Mouse (Mus musculus) ES-E14 (cell line): Measurements from ENCODE around the gene Asic2. TPM values are rescaled to one million over a fixed set of nuclear protein-coding genes. Genes with fewer than 3 reads are reported as not detected.
A peak's percentile ranks its signal among the peaks of the same experiment; 100 is the strongest.

Source experiments
- DNase-seq: peaks from one replicate; pipeline ENCODE4 v3.0.0-alpha.2; 2013; ENCODE audit warnings: low read depth, low spot score
- H3K27ac ChIP-seq: 2 replicates; pipeline ENCODE4 v1.5.1; 2012; ENCODE audit warnings: low read depth, mild to moderate bottlenecking, low read length, moderate library complexity, mixed read lengths; ENCODE audit not compliant: poor library complexity, insufficient read depth, severe bottlenecking
- H3K36me3 ChIP-seq: 2 replicates; pipeline ENCODE4 v1.6.1; 2012; ENCODE audit warnings: mild to moderate bottlenecking, low read length, moderate library complexity, mixed read lengths; ENCODE audit not compliant: control insufficient read depth, poor library complexity, insufficient read depth, severe bottlenecking
- H3K4me1 ChIP-seq, 2 experiments: fragments of 150-350 bp in 1 of 2; sonication (generic) in 1 of 2; 2 replicates each; pipeline ENCODE4 v1.6.1; 2012; ENCODE audit warnings: low read length in 2 of 2, mild to moderate bottlenecking in 1 of 2, mixed read lengths in 1 of 2; ENCODE audit not compliant: control insufficient read depth in 2 of 2, insufficient read depth in 2 of 2, poor library complexity in 1 of 2
- H3K4me3 ChIP-seq, 2 experiments: fragments of 150-350 bp in 1 of 2; sonication (generic) in 1 of 2; 2 replicates each; pipeline ENCODE4 v1.5.1; 2012; ENCODE audit warnings: low read length in 2 of 2, low read depth in 1 of 2, mild to moderate bottlenecking in 1 of 2, mixed read lengths in 1 of 2; ENCODE audit not compliant: insufficient read depth in 1 of 2, poor library complexity in 1 of 2, severe bottlenecking in 1 of 2
- H3K9ac ChIP-seq: 2 replicates; pipeline ENCODE4 v1.6.1; 2012; ENCODE audit warnings: low read depth, mild to moderate bottlenecking, low read length, mixed read lengths; ENCODE audit not compliant: poor library complexity, insufficient read depth, severe bottlenecking
- H3K9me3 ChIP-seq: fragments of 150-350 bp; sonication (generic); 2 replicates; pipeline ENCODE4 v1.6.1; 2012; ENCODE audit warnings: low read depth, mild to moderate bottlenecking, low read length; ENCODE audit not compliant: control insufficient read depth, insufficient read depth
- CHD2 ChIP-seq: IDR thresholded peaks from 2 replicates; pipeline ENCODE4 v1.6.1; 2014; ENCODE audit warnings: mild to moderate bottlenecking, low read depth, low read length, inconsistent platforms
- HCFC1 ChIP-seq: IDR thresholded peaks from 2 replicates; pipeline ENCODE4 v1.6.1; 2012; ENCODE audit warnings: low read length, inconsistent platforms, borderline replicate concordance; ENCODE audit not compliant: insufficient read depth
- MAFK ChIP-seq: IDR thresholded peaks from 2 replicates; pipeline ENCODE4 v1.6.1; 2014; ENCODE audit warnings: mild to moderate bottlenecking, low read depth, low read length, inconsistent platforms; ENCODE audit not compliant: insufficient read depth
- ZC3H11A ChIP-seq: IDR thresholded peaks from 2 replicates; pipeline ENCODE4 v1.6.1; 2012; ENCODE audit warnings: low read depth, mild to moderate bottlenecking, inconsistent platforms, low read length, borderline replicate concordance
- ZNF384 ChIP-seq: IDR thresholded peaks from 2 replicates; pipeline ENCODE4 v1.6.1; 2012; ENCODE audit warnings: low read depth, low read length, inconsistent platforms
- in situ Hi-C, 2 experiments: fragments of 600-800 bp; cut with MboI; formaldehyde crosslinking; loops; one replicate each; pipeline ENCODE4 v1.15.1; 2025; ENCODE audit warnings: low sequenced_read_pairs in 2 of 2, inconsistent platforms in 1 of 2; ENCODE audit not compliant: unreplicated experiment in 2 of 2
- total RNA-seq: library from RNA; depleted of rRNA; stranded (reverse); fragments of 300-350 nt; gene quantifications from 2 replicates; pipeline ENCODE4 v1.2.3, GENCODE M21; 2012

Gene Asic2
- total RNA-seq, 1 experiment: 0.13 TPM

GRCm38 (mm10) chr11:80878026-80878425, 1090.2 kb downstream of the Asic2 start:
- Histone ChIP-seq H3K4me1 (no peaks in the 10 kb centered on the region), H3K27ac (no peak overlapping the region), H3K9me3 (no peaks in the 10 kb centered on the region), H3K36me3 (no peaks in the 10 kb centered on the region), H3K4me3 (no peak overlapping the region), H3K9ac (no peak overlapping the region)
- no peak for TF ChIP-seq MAFK
- no peak for TF ChIP-seq ZNF384
- no peak for TF ChIP-seq CHD2
- TF ChIP-seq ZC3H11A: no peak
- no peak for TF ChIP-seq HCFC1
- in situ Hi-C loops: no loop called here
- no peak for DNase-seq

- no peak for DNase-seq
- no peaks in the 10 kb centered on the region for H3K36me3 ChIP-seq
- H3K9me3 ChIP-seq: no peaks in the 10 kb centered on the region
- no peaks in the 10 kb centered on the region for H3K4me1 ChIP-seq
- no peak overlapping the region for H3K4me3 ChIP-seq
- no peak overlapping the region for H3K27ac ChIP-seq
- TF ChIP-seq HCFC1: no peak
- no peak for TF ChIP-seq ZNF384
- in situ Hi-C loops: no loop called here
- no peak overlapping the region for H3K9ac ChIP-seq
Measured at GRCm38 (mm10) chr11:80877131-80877651, 1091.1 kb downstream of the Asic2 start.

GRCm38 (mm10) chr11:80872509-80873474, 1095.5 kb downstream of the Asic2 start:
- TF ChIP-seq MAFK (no peak), HCFC1 (no peak), CHD2 (no peak), ZNF384 (no peak), ZC3H11A (peak; percentile 42; the same call in 1 of the 2 replicates)
- Histone ChIP-seq H3K36me3 (no peaks in the 10 kb centered on the region), H3K9me3 (no peaks in the 10 kb centered on the region), H3K9ac (no peak overlapping the region), H3K27ac (no peak overlapping the region), H3K4me1 (no peaks in the 10 kb centered on the region), H3K4me3 (no peak overlapping the region)
- DNase-seq: peak; percentile 84
- in situ Hi-C loops: loop anchor here in 1 of 2 experiments (25.0 kb wide), 1 partner anchor 185 kb away; no protein-coding TSS in a partner anchor

- no peaks in the 10 kb centered on the region for H3K9me3 ChIP-seq
Measured at GRCm38 (mm10) chr11:80868039-80868438, 1100.2 kb downstream of the Asic2 start.

More at GRCm38 (mm10) chr11:80868039-80868438, 1100.2 kb downstream of the Asic2 start:
- Histone ChIP-seq H3K4me1 (no peaks in the 10 kb centered on the region), H3K36me3 (no peaks in the 10 kb centered on the region), H3K27ac (no peak overlapping the region), H3K9ac (no peak overlapping the region), H3K4me3 (no peak overlapping the region)
- in situ Hi-C loops: loop anchor here in 1 of 2 experiments (25.0 kb wide), 1 partner anchor 181 kb away; no protein-coding TSS in a partner anchor
- TF ChIP-seq CHD2 (no peak), HCFC1 (no peak), MAFK (no peak), ZC3H11A (no peak), ZNF384 (no peak)
- no peak for DNase-seq
